Mouse (Mus musculus): ENCODE data around the gene Gm49369. TPM values are rescaled to one million over a fixed set of nuclear protein-coding genes. Genes with fewer than 3 reads are reported as not detected.

Gene Gm49369
- 0.66 TPM in 1 of 2 replicates, not detected in the other for polyA plus RNA-seq (2012; rRNA removed)
- polyA plus RNA-seq (2014; fragmentation: Nextera tagmentation; extraction: Ambion mirVana), result 0.29 TPM in 1 of 2 replicates, not detected in the other

- no peak for ATAC-seq (ENCODE audit: insufficient read depth)
- WGBS (ENCODE audit: insufficient replicate concordance), result 96% methylated on average over 5 of the region's 5 CpGs
- no peak for TF ChIP-seq EP300 (IDR thresholded peaks at IDR 0.05; ENCODE audit: low read depth)
- no peak for TF ChIP-seq CTCF (IDR thresholded peaks at IDR 0.05; ENCODE audit: low read depth)
- H3K27ac ChIP-seq, result no peak within 1 kb of the TSS; the same call in none of the 2 replicates
- H3K4me3 ChIP-seq (ENCODE audit: insufficient read depth in 1 of 2, low read depth in 2 of 2, low read length in 2 of 2), result no peak within 1 kb of the TSS
- no peak for DNase-seq (ENCODE audit: low read depth in 3 of 3, low spot score in 3 of 3)
- no peak within 1 kb of the TSS for H3K9ac ChIP-seq (replicated peaks)
- H3K4me2 ChIP-seq (ENCODE audit: low read depth), result no peak within 1 kb of the TSS
- peaks cover 81% of the 10 kb centered on the region for H3K36me3 ChIP-seq (replicated peaks; ENCODE audit: control insufficient read depth, insufficient read depth, low read depth)
- H3K4me1 ChIP-seq (replicated peaks; ENCODE audit: control insufficient read depth in 2 of 2, insufficient read depth in 2 of 2, low read length in 1 of 2), result peaks cover 43 to 69% of the 10 kb centered on the region in 2 experiments
- H3K9me3 ChIP-seq (ENCODE audit: control insufficient read depth, low read length), result no peaks in the 10 kb centered on the region
- no peaks in the 10 kb centered on the region for H3K27me3 ChIP-seq (ENCODE audit: control insufficient read depth, insufficient read depth, low read length)
Observed at GRCm38 (mm10) chr7:142382567-142382966, at the start of gene Gm49369. Gm49369 (minus strand) TSS chr7:142382667.

- Histone ChIP-seq H3K9me3 (ENCODE audit: control insufficient read depth, low read length) (no peaks in the 10 kb centered on the region), H3K4me2 (ENCODE audit: low read depth) (no peak overlapping the region), H3K4me1 (replicated peaks; ENCODE audit: control insufficient read depth in 2 of 2, insufficient read depth in 2 of 2, low read length in 1 of 2) (peaks cover 0 to 3% of the 10 kb centered on the region in 2 experiments; a peak in 1 of 4 replicates), H3K27me3 (ENCODE audit: control insufficient read depth, insufficient read depth, low read length) (no peaks in the 10 kb centered on the region; the same call in 1 of the 2 replicates), H3K9ac (replicated peaks) (no peak overlapping the region), H3K27ac (no peak overlapping the region), H3K4me3 (ENCODE audit: insufficient read depth in 1 of 2, low read depth in 2 of 2, low read length in 2 of 2) (no peak overlapping the region), H3K36me3 (replicated peaks; ENCODE audit: control insufficient read depth, insufficient read depth, low read depth) (no peaks in the 10 kb centered on the region)
- DNase-seq (ENCODE audit: low read depth in 3 of 3, low spot score in 3 of 3) (no peak), ATAC-seq (ENCODE audit: insufficient read depth) (no peak)
- 79% methylated on average over 14 of the region's 14 CpGs for WGBS (ENCODE audit: insufficient replicate concordance)
- no peak for TF ChIP-seq EP300 (IDR thresholded peaks at IDR 0.05; ENCODE audit: low read depth)
- no peak for TF ChIP-seq CTCF (IDR thresholded peaks at IDR 0.05; ENCODE audit: low read depth)
Observed at GRCm38 (mm10) chr7:142431106-142431505, 48.6 kb upstream of the Gm49369 start.

GRCm38 (mm10) chr7:142430160-142430678 lies 47.8 kb upstream of the Gm49369 start:
- no peaks in the 10 kb centered on the region for H3K9me3 ChIP-seq (ENCODE audit: control insufficient read depth, low read length)
- no peak for TF ChIP-seq CTCF (IDR thresholded peaks at IDR 0.05; ENCODE audit: low read depth)
- TF ChIP-seq EP300 (IDR thresholded peaks at IDR 0.05; ENCODE audit: low read depth), result no peak
- ATAC-seq (ENCODE audit: insufficient read depth) (no peak), DNase-seq (ENCODE audit: low read depth in 3 of 3, low spot score in 3 of 3) (no peak)
- no peak overlapping the region for H3K4me2 ChIP-seq (ENCODE audit: low read depth)
- H3K27me3 ChIP-seq (ENCODE audit: control insufficient read depth, insufficient read depth, low read length), result no peaks in the 10 kb centered on the region; the same call in 1 of the 2 replicates
- H3K4me3 ChIP-seq (ENCODE audit: insufficient read depth in 1 of 2, low read depth in 2 of 2, low read length in 2 of 2), result no peak overlapping the region
- no peak overlapping the region for H3K9ac ChIP-seq (replicated peaks)
- peaks cover 0 to 3% of the 10 kb centered on the region in 2 experiments; a peak in 1 of 4 replicates for H3K4me1 ChIP-seq (replicated peaks; ENCODE audit: control insufficient read depth in 2 of 2, insufficient read depth in 2 of 2, low read length in 1 of 2)
- no peaks in the 10 kb centered on the region for H3K36me3 ChIP-seq (replicated peaks; ENCODE audit: control insufficient read depth, insufficient read depth, low read depth)
- WGBS (ENCODE audit: insufficient replicate concordance), result 60% methylated on average over 12 of the region's 12 CpGs
- no peak overlapping the region for H3K27ac ChIP-seq

- Histone ChIP-seq H3K9ac (replicated peaks) (no peak overlapping the region), H3K4me3 (ENCODE audit: insufficient read depth in 1 of 2, low read depth in 2 of 2, low read length in 2 of 2) (no peak overlapping the region), H3K27me3 (ENCODE audit: control insufficient read depth, insufficient read depth, low read length) (no peaks in the 10 kb centered on the region; the same call in 1 of the 2 replicates), H3K36me3 (replicated peaks; ENCODE audit: control insufficient read depth, insufficient read depth, low read depth) (no peaks in the 10 kb centered on the region), H3K4me1 (replicated peaks; ENCODE audit: control insufficient read depth in 2 of 2, insufficient read depth in 2 of 2, low read length in 1 of 2) (no peaks in the 10 kb centered on the region), H3K9me3 (ENCODE audit: control insufficient read depth, low read length) (no peaks in the 10 kb centered on the region), H3K27ac (no peak overlapping the region), H3K4me2 (ENCODE audit: low read depth) (no peak overlapping the region)
- TF ChIP-seq CTCF (IDR thresholded peaks at IDR 0.05; ENCODE audit: low read depth), result peak; percentile 72
- no peak for TF ChIP-seq EP300 (IDR thresholded peaks at IDR 0.05; ENCODE audit: low read depth)
- DNase-seq (ENCODE audit: low read depth in 3 of 3, low spot score in 3 of 3) (no peak), ATAC-seq (ENCODE audit: insufficient read depth) (no peak)
- 14% methylated on average over 7 of the region's 7 CpGs for WGBS (ENCODE audit: insufficient replicate concordance)
Observed at GRCm38 (mm10) chr7:142428213-142428612, 45.7 kb upstream of the Gm49369 start.

- Histone ChIP-seq H3K4me3 (ENCODE audit: insufficient read depth in 1 of 2, low read depth in 2 of 2, low read length in 2 of 2) (no peak overlapping the region), H3K9ac (replicated peaks) (no peak overlapping the region), H3K27me3 (ENCODE audit: control insufficient read depth, insufficient read depth, low read length) (no peaks in the 10 kb centered on the region; the same call in 1 of the 2 replicates), H3K4me1 (replicated peaks; ENCODE audit: control insufficient read depth in 2 of 2, insufficient read depth in 2 of 2, low read length in 1 of 2) (peaks cover 20% of the 10 kb centered on the region in 2 experiments), H3K36me3 (replicated peaks; ENCODE audit: control insufficient read depth, insufficient read depth, low read depth) (no peaks in the 10 kb centered on the region), H3K27ac (no peak overlapping the region), H3K4me2 (ENCODE audit: low read depth) (no peak overlapping the region), H3K9me3 (ENCODE audit: control insufficient read depth, low read length) (no peaks in the 10 kb centered on the region)
- 71% methylated on average over 11 of the region's 11 CpGs for WGBS (ENCODE audit: insufficient replicate concordance)
- no peak for DNase-seq (ENCODE audit: low read depth in 3 of 3, low spot score in 3 of 3)
- TF ChIP-seq CTCF (IDR thresholded peaks at IDR 0.05; ENCODE audit: low read depth) (peak; percentile 71), EP300 (IDR thresholded peaks at IDR 0.05; ENCODE audit: low read depth) (no peak)
- no peak for ATAC-seq (ENCODE audit: insufficient read depth)
Observed at GRCm38 (mm10) chr7:142425641-142426213, 43.3 kb upstream of the Gm49369 start.
